ENCODE assay signal across 18 mouse cellular contexts in genomic region chr7:113285405-113285804, GRCm38 (mm10).
"Had no signal": no experiment of that assay in that cellular context is flagged by ENCODE, and none has a peak within 500 bp of the region (broad histone marks: within the 10 kb centered on the region; RNA-seq: fewer than 3 reads in every experiment).

No protein-coding gene starts in this region.

- H3K27ac ChIP-seq: midbrain, embryonic 10.5 days; midbrain, embryonic 12.5 days; neural tube, embryonic 13.5 days; neural tube, embryonic 15.5 days had no signal

- DNase-seq: lung, adult 18-20 months; lung, embryonic 14.5 days; lung, postnatal 10 days; lung, postnatal 4 days; midbrain, embryonic 14.5 days; retina, postnatal 1 day; right cerebral cortex, adult 18-20 months; right cerebral cortex, postnatal 25 days; right cerebral cortex, postnatal 4 days; spleen, adult 18-20 months; thymus, adult 2 months; thymus, postnatal 25 days; thymus, postnatal 4 days had no signal

- H3K4me3 ChIP-seq: midbrain, embryonic 10.5 days; midbrain, embryonic 12.5 days; myocyte; neural tube, embryonic 13.5 days; neural tube, embryonic 15.5 days had no signal
